Mouse (Mus musculus) heart, postnatal 4 days (tissue): ENCODE measurements around the gene Zfr. TPM values are rescaled to one million over a fixed set of nuclear protein-coding genes. Genes with fewer than 3 reads are reported as not detected.

Source experiments
- DNase-seq: peaks from one replicate; pipeline ENCODE4 v3.0.0; 2021
- total RNA-seq, 2 experiments: library from RNA; stranded (reverse); gene quantifications; 2 replicates each; pipeline ENCODE4 v1.2.3; 2021

The Zfr gene
- 100 to 1,000 TPM; 109 to 110 TPM for total RNA-seq

DNA sequence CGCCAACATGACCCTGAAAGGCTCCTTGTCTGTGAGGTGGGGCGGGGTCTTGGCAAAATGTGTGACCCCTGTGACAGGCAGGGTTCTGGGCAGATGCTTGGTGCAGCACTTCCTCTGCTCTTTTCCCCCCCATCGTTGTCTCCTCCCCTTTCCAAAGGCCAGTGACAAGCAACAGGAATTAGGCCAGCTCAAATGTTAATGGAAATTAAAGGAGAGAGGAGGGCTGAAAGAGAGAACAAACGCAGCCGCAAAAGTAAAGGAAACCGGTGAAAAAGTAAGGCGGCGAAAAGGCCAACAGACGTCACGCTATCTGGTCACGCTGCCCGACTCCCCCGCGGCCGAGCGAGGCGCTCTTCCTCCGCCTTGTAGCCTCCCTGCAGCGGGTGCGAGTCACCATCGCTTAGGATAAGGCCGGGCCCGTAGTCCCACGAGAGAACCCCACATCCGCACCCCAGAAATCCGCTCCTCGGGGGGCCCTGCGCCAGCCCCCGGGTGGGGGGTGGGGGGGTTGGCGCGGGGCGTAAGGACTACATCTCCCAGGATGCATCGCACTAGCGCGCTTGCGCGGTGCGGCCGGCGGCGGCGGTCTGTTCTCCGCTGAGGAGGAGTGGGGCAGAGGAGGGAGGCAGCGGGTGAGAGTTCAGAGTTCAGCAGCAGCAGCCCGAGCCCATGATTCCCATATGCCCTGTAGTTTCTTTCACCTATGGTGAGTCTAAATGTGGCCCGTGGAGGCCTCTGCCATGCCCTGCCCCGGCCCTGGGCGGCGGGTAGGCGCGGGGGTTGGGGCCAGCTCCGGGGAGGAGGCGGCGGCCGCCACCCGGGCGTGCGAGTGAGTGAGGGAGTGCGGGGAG lies at the start of gene Zfr:
Gene Zfr (plus strand): TSS at position 590 of the 851 bp plus-strand sequence.
- peak; percentile 94 for DNase-seq

DNA sequence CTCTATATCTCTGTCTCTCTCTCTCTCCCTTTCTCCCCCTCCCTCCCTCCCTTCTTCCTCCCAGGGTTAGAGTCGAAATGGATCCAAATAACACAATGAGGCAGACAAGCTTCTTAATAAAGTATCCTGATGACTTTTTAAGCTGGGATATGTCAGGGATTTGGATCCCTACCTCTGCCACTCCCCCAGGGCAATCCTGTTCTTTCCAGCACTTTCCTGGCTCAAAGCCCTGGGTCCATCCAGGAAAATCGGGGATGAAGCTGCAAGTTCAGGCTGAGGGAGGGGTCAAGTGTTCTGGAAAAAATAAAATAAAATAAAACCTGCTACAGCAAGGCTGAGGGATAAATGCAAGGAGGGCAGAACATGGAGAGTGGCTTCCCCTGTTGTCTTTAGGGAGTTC lies 49.7 kb upstream of the Zfr start:
- peak; percentile 73 for DNase-seq

GRCm38 (mm10) chr15:12068395-12069218 lies 49.0 kb upstream of the Zfr start:
- no peak for DNase-seq

- DNase-seq: no peak
These were observed 44.8 kb upstream of the Zfr start for GRCm38 (mm10) chr15:12072709-12073336.

DNA sequence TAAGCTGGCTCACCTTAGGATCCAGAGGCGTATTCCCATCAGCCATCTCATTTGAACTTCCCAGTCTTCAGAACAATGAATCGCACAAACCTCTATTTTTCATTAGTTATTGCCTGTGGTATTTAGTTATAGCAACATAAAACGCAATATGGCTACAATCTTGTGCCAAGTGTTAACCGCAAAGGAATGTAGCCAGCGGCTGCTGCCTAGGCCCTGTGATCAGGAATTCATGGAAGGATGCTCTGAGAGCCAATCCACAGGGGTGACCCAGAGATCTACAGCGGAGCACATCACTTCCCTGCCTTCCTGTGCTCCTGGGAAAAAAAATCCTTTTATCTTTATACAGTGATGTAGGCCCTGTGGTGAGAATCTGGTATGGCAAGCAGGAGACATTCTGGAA lies 43.2 kb upstream of the Zfr start:
- no peak for DNase-seq

DNA sequence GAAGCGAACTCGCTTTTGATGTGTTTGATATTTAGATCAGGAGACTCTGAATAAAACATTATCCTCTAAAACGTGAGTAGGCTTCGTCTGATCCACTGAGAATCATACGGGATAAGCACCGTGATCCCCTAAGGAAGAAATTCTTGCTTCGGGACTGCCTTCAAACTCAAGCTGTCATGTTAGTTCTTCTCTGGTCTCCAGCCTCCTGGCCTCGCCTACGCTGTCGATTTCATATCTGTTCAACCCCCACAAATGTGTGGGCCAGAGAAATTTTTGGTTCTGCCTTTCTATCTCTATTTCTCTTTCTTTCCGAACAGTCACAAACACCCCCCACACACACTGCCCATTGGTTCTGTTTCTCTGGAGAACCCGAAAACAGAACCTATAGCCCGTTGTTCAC lies 35.3 kb upstream of the Zfr start:
- DNase-seq: no peak

DNA sequence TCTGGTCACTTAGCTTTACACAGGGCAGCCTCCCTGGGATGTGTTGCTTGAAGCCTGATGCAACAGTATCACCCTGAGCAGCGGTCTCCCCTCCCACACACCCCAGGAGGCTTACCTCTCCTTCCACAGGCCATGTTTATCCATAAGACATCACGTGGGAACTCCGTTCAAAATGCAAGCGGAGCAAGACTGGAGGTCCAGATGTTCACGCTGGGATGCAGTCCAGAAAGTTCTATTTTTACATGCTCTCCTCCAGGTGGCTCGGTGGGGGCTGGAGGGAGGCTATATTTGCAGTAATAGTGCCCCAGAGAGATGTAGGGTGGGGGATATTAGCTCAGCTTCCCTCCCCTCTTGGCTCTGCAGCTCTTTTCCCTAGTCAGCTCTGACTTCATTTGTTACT lies 33.5 kb upstream of the Zfr start:
- DNase-seq: peak; percentile 75

DNA sequence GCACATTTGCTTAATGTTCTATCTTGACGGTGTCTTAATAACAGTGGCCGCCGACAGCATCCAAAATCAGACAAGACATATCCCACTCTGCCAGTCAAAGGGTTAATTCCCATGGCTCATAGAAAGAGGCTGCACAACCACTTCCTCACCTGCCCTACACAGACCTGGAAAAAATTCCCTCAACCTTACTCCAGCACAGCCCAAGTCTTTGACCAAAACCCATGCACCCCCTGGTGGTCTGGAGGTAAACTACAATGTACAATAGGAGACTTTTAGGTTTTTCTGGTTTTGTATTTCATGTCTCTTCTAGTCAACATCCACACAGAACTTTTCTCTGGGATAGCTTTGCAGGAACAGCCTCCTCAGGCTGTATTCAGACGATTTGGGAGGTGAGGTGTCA lies 32.8 kb upstream of the Zfr start:
- peak; percentile 78 for DNase-seq

GRCm38 (mm10) chr15:12087634-12088033 lies 30.0 kb upstream of the Zfr start:
- DNase-seq: no peak

GRCm38 (mm10) chr15:12088091-12088490 lies 29.5 kb upstream of the Zfr start:
- DNase-seq: no peak

GRCm38 (mm10) chr15:12090087-12090486 lies 27.5 kb upstream of the Zfr start:
- no peak for DNase-seq

DNA sequence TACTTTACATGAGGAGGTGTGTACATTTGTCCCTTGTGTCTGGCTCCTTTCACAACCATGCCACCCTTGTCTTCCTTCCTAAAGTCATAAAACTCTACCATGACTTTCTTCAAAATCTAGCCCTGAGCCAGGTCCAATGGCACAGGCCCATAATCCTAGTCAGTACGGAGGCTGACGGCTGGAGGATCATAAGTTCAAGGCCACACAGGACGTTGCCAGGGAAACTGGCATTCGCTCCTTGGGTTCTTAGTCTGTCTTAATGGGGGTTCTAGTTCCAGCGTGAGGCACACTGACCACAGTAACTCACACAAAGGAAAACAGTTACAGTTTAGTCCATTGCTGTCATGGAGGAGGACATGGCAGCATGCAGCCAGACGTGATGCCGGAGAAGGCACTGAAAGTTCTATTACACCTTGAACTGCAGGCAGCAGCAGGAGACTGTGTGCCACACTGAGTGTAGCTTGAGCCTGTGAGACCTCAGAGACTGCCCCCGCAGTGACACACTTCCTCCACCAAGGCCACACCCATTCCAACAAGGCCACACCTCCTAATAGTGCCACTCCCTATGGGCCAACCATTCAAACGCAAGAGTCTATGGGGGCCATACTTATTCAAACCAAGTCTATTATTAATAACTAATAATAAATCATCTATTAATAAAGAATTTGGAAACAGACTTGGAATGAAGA lies 26.5 kb upstream of the Zfr start:
- DNase-seq: no peak

GRCm38 (mm10) chr15:12091781-12092458 lies 25.7 kb upstream of the Zfr start:
- DNase-seq: peak; percentile 60

- no peak for DNase-seq
These were observed 24.3 kb upstream of the Zfr start for GRCm38 (mm10) chr15:12093026-12093960.

GRCm38 (mm10) chr15:12093961-12094566 lies 23.6 kb upstream of the Zfr start:
- DNase-seq: no peak

DNA sequence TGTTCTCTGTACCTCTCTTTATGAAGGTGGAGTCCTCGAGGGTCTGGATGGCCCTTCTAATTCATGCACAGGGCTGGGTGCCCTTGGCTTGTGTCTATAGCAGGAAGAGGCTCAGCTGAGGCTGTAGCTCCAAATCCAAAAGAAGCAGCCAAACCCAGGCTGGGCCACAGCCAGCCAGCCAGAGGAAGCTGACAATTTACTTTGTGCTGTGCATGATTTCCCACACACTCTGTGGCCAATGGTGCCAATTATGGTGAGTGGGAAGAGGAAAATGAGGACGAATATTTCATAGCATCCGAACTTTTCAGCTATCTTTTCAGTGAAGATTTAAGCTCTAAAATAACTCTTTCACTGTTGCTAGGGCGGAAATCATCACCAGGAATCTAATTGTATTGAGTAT lies 21.2 kb upstream of the Zfr start:
- peak; percentile 43 for DNase-seq

DNA sequence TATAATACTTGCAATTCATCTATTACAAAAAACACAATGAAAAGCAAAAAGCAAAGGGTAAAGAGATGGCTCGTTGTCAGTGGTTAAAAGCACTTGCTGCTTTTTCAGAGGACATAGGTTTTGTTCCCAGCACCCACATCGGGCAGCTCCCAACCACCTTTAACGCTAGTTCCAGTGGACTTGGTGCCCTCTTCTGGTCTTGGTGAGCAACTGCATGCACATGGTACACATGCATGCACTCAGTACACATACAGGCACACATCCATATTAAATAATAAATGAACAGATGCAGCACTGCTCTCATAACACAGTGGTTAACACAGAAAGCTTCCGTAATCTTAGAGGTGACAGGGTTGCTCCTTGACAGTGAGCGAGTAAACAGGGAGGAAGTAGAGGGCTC lies 20.3 kb upstream of the Zfr start:
- no peak for DNase-seq

DNA sequence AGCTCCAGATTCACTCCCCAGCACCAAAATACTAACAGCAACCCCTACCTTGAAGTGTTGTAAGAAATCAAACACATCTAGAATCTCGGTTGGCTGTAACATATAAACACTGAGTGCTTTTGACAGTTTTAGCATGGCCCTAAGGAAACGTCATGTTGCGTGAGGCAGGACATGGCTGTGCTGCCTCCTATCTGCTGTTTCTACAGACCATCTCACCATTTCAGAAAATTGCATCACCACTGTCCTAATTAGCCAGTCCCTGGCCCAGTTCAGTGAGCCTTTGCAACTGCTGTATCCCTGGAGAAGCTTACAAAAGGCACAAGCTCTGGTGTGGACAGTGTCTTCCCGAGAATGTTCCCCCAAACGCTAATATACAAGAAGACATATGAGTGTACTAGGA lies 16.7 kb upstream of the Zfr start:
- DNase-seq: peak; percentile 2

- peak; percentile 49 for DNase-seq
These were observed 13.9 kb upstream of the Zfr start for GRCm38 (mm10) chr15:12103763-12104162.

DNA sequence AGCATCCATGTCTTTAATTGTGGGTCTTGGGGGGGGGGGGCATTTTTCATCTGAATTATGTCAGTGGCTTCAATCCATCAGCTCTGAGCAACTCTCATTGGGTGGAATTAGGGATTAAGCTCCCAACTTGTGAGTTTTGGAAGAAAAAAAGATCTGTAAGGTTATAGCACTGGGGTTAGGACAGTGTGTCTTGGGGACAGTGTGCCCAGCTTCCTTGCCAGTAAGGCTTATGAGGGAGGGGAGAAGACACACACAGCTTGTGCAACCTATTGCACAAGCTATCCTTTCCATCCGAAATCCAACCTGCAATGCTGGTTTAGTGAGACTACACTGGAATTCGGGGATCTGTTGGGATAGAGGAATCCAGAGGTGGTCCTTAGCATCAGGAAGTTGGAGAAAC lies 12.8 kb upstream of the Zfr start:
- DNase-seq: no peak
